Mouse (Mus musculus) layer of hippocampus, postnatal 36 days (tissue): ENCODE data around the gene Prkg1. TPM values are rescaled to one million over a fixed set of nuclear protein-coding genes. Genes with fewer than 3 reads are reported as not detected.

Experiments used
- DNase-seq, 2 experiments: peaks; one replicate each; pipeline ENCODE4 v3.0.0; 2022
- total RNA-seq, 2 experiments: library from RNA; stranded (reverse); gene quantifications; 2 replicates each; pipeline ENCODE4 v1.2.3; 2021

The Prkg1 gene
- total RNA-seq, 2 experiments from 2014 or later, result 24.3 to 28.4 TPM

GRCm38 (mm10) chr19:31616830-31617229, 148.0 kb downstream of the Prkg1 start:
- DNase-seq, result no peak

- no peak for DNase-seq
These were observed 148.7 kb downstream of the Prkg1 start for GRCm38 (mm10) chr19:31616159-31616558.

- DNase-seq, result no peak
These were observed 151.7 kb downstream of the Prkg1 start for GRCm38 (mm10) chr19:31613146-31613545.

- DNase-seq, result no peak
These were observed 162.3 kb downstream of the Prkg1 start for GRCm38 (mm10) chr19:31602578-31602977.

- no peak for DNase-seq
These were observed 170.8 kb downstream of the Prkg1 start for GRCm38 (mm10) chr19:31594011-31594410.

GRCm38 (mm10) chr19:31590701-31591100, 174.1 kb downstream of the Prkg1 start:
- no peak for DNase-seq

DNA sequence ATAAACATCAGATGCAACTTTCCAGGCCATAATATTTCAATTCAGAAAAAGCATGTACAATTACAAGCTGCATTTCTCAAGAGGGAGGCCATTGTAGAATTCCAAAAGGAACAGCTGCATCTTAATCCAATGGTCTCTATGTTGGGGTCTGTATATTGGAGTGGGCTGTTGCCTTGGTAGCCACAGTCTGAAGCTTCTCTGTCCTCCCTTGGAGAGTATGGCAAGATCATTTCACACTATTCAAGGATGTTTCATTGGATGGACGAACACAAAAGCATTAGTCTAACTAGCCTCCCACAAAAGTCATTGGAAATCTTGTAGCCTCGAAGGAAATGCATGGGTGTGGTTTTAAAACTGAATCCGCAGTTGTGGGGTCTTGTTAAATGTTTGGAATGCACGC, 187.7 kb downstream of the Prkg1 start:
- no peak for DNase-seq

- DNase-seq, result peak; percentile 17 to 26
These were observed 200.5 kb downstream of the Prkg1 start for GRCm38 (mm10) chr19:31564329-31564728.

- DNase-seq, result no peak
These were observed 218.8 kb downstream of the Prkg1 start for GRCm38 (mm10) chr19:31546063-31546462.

GRCm38 (mm10) chr19:31531249-31531740, 233.5 kb downstream of the Prkg1 start:
- DNase-seq, result peak; percentile 7 to 11

- no peak for DNase-seq
These were observed 234.2 kb downstream of the Prkg1 start for GRCm38 (mm10) chr19:31530616-31531015.

GRCm38 (mm10) chr19:31529890-31530289, 234.9 kb downstream of the Prkg1 start:
- no peak for DNase-seq

- DNase-seq, result no peak
These were observed 250.3 kb downstream of the Prkg1 start for GRCm38 (mm10) chr19:31514490-31514889.

GRCm38 (mm10) chr19:31507831-31508230, 257.0 kb downstream of the Prkg1 start:
- no peak for DNase-seq

DNA sequence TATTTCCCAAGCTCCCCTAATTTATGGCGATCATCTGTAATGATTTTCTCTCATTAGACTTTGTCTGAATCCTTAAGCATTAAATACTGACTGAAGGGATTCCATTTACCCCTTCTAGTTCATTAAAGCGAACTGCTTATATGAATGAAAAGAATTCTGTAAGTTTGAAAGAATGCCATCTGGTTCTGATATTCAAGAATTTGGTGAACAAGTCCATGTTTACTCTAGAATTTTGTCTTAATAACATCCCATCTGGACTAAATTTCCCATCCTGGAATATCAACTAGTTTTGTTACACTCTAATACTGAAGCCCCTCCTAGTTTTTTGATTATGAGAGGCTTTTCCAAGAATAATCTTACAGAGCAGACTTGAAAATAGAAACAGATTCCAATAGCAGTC, 258.5 kb downstream of the Prkg1 start:
- DNase-seq, result no peak

- no peak for DNase-seq
These were observed 259.8 kb downstream of the Prkg1 start for GRCm38 (mm10) chr19:31505041-31505440.

- DNase-seq, result no peak
These were observed 267.4 kb downstream of the Prkg1 start for GRCm38 (mm10) chr19:31497386-31497785.

DNA sequence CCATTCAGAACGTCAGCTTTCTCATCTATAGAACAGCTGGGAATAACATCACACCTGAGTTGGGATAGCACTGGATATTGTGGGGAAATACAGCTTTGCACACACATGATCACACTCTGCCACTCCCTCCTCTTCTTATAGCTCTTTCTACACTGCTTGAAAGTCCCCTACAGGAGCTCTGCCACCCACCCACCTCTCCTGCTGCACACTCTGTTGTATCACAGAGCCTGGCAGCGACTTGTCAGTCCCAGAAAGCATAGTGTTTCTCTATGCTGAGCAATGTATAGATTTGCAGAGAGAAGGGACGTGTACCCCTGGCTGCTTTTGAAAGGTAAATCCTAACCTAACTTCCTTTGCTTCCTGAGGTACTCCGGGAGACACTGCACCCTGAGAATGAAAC, 275.2 kb downstream of the Prkg1 start:
- DNase-seq, result no peak

DNA sequence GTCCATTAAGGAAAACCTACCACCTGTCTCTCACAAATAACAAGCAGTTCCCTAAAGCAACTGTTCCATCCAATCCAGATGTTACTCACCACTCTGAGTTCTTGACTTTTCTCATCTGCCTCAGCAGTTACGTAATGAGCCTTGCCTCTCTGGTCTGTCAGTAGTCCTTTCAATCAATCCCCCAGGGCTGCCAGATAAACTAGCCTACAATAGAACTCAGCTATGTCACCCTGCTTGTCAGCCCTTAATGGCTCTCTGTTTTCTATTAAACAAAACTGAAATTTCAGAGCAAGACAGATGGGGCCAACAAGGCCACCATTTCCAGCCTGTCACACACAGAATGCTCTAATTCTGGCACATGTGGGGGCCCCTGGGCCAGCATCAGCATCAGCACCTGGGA, 293.1 kb downstream of the Prkg1 start:
- DNase-seq, result no peak

DNA sequence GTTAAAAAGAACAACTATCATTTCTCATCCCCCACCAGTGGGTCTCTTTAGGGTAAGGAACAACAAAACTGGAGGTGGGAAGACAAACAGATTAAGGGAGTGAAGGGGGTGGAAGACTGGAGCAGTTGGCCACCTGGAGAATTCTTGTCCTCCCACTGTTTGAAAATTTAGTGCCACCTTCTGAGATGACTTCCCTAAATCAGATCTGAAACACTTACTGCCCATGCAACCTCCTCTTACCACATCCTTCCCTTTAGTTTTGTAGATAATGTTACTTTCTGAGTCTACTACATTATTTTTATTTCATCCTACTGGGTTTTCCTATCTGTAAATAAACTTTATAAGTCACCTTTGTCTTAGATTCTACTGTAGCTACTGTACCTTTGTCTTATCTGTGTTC, 304.6 kb downstream of the Prkg1 start:
- DNase-seq, result no peak

DNA sequence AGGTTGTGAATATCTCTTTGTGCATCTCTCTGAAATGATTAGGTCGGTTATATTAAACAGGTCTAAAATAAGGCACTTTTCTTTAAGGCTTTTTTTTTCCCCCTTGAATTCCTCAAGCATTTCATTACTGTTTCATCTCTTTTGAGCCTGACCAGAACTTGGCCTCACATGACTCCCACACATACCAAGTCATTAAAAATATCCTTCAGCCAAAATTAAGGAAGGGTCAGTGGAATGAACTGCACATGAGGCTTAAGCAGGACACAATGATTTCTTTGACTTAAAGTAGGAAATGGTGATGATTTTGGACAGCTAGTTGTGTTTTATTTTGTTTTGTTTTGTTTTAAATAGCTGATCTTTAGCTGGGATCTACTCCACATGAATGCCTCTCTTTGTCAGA, 320.7 kb downstream of the Prkg1 start:
- no peak for DNase-seq

DNA sequence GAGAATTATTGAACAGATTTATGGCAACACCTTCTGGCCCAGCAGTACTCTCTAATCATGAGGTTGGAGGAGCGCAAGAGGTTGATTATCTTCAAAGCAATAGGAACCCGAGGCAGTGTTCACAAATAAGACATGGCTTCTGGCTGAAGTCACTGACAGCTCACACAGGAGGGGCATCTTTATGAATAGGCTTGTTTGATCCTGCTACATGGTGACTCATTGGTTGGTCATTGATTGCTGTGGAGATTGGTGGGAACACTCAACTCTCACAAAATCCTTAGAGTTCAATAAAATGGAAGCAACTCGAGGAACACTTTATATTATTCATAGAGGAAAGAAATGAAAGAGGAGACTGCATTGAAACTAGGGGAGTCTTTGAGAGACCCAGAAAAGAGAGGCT, 322.5 kb downstream of the Prkg1 start:
- no peak for DNase-seq

DNA sequence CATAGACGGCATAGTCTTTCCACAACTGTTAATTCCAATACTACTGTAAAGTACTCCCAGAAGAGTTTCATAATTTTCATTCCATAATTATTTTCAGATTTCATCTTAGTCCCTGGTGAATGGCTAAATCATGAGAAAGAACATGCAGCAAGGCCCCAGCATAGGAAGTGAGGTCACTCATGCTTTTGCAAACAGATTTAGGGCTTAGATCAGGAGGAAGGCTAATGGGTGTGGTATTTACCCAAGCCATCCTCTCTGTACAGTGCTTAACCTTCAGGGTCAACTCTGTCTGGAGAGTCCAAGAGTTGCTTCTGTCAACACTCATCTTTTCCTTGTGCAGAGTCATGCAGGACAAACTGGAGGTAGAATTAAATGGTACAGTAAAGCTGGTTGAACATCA, 331.4 kb downstream of the Prkg1 start:
- no peak for DNase-seq

DNA sequence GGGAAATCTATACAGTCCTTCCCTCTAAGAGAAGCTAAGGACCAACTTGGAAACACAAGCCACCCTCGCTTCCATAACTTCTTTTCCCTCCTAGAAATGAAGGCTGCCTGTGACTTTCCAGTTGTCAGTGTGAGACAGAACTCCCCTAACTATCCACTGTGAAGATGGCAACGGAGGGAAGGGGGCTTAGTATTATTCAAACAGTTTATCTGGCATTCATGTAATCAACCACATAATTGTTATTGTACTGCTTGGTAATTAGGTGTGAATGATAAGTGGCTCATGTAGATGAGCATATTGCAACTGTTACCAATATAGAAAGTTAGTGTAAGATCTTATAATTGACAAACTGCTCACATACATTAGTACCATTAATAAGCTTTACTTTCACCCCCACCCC, 333.4 kb downstream of the Prkg1 start:
- DNase-seq, result no peak

GRCm38 (mm10) chr19:31426142-31426541, 338.7 kb downstream of the Prkg1 start:
- DNase-seq, result no peak
